Mouse (Mus musculus) ES-Bruce4 (cell line): ENCODE results near the gene Anp32e.

Experiments used
- CTCF ChIP-seq: IDR thresholded peaks from one replicate; pipeline ENCODE4 v1.8.1; 2011; ENCODE audit warnings: low read depth, low read length
- POLR2A ChIP-seq: IDR thresholded peaks from one replicate; pipeline ENCODE4 v1.8.1; 2011; ENCODE audit warnings: low read length; ENCODE audit not compliant: insufficient read depth

- TF ChIP-seq CTCF (no peak), POLR2A (no peak)
Observed at GRCm38 (mm10) chr3:95891211-95892065, 37.6 kb upstream of the Anp32e start, which contains the start of gene BC028528.
